Mouse (Mus musculus): ENCODE results near the gene Agpat1. TPM values are rescaled to one million over a fixed set of nuclear protein-coding genes. Genes with fewer than 3 reads are reported as not detected.

Gene Agpat1
- 52.5 and 52.8 TPM in 2 replicates for polyA plus RNA-seq (2016; fragmentation: Nextera tagmentation; extraction: Ambion mirVana)

GRCm38 (mm10) chr17:34604061-34604508 lies at the start of gene Agpat1:
Gene Agpat1 (plus strand): TSS chr17:34604262.
- ATAC-seq (ENCODE audit: insufficient number of reproducible peaks, low FRiP score) = peak; percentile 91
- H3K4me3 ChIP-seq = peak within 1 kb of the TSS; percentile 69
- H3K4me1 ChIP-seq (replicated peaks) = peaks cover 51% of the 10 kb centered on the region
- H3K9me3 ChIP-seq (replicated peaks) = no peaks in the 10 kb centered on the region
- peak within 1 kb of the TSS; percentile 92 for H3K4me2 ChIP-seq
- H3K9ac ChIP-seq = peak within 1 kb of the TSS; percentile 87
- H3K27ac ChIP-seq (ENCODE audit: poor library complexity, severe bottlenecking) = peak within 1 kb of the TSS; percentile 90
- peaks cover 31% of the 10 kb centered on the region for H3K36me3 ChIP-seq
- WGBS = under 1% methylated on average over 30 of the region's 35 CpGs
- no peaks in the 10 kb centered on the region for H3K27me3 ChIP-seq (replicated peaks)

DNA sequence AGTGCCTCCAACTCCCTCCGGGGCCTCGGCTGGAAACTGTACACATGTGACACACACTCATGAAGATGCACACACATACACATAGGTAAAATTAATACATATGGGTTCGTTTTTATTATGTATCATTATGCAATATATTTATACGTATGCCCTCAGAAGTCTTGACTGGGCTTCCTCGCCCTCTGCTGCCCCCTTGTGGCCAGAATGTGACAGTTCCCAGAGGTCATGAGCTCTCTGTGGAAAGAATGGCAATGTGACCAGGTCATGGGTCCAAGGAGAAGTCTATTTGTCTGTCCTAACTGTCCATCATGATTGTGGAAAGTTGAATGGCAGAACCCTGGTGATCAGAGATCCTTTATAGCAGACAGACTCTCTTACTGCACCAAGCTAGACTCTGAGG lies 48.6 kb upstream of the Agpat1 start:
- Histone ChIP-seq H3K4me1 (replicated peaks) (no peaks in the 10 kb centered on the region), H3K27ac (ENCODE audit: poor library complexity, severe bottlenecking) (no peak overlapping the region), H3K4me3 (no peak overlapping the region), H3K9me3 (replicated peaks) (no peaks in the 10 kb centered on the region), H3K9ac (no peak overlapping the region), H3K4me2 (no peak overlapping the region), H3K27me3 (replicated peaks) (no peaks in the 10 kb centered on the region), H3K36me3 (no peaks in the 10 kb centered on the region)
- WGBS = 24% methylated on average over 5 of the region's 5 CpGs
- peak; percentile 61; the same call in 1 of the 2 replicates for ATAC-seq (ENCODE audit: insufficient number of reproducible peaks, low FRiP score)

DNA sequence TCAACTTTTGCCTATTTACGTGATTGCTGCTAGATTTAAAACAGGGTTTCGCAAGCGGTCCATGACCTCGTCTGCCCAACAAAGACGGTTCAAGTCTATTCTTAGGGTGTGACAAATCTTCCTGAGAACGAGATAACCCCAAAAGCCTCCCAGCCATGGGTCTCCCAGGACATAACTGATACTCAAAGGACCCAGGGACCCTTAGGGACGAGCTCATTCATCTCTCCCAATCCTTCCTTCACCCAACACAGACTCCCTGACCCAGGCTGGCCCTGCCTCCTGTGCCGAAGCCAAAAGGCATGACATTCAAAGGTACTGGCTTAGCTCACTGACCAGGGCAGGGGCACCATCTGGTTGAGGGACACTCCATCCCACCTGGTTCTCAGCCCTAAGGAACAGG lies 47.7 kb upstream of the Agpat1 start:
- ATAC-seq (ENCODE audit: insufficient number of reproducible peaks, low FRiP score) = no peak
- H3K27ac ChIP-seq (ENCODE audit: poor library complexity, severe bottlenecking) = no peak overlapping the region
- no peaks in the 10 kb centered on the region for H3K4me1 ChIP-seq (replicated peaks)
- no peak overlapping the region for H3K4me3 ChIP-seq
- H3K4me2 ChIP-seq = no peak overlapping the region
- H3K9ac ChIP-seq = no peak overlapping the region
- H3K9me3 ChIP-seq (replicated peaks) = no peaks in the 10 kb centered on the region
- no peaks in the 10 kb centered on the region for H3K36me3 ChIP-seq
- 65% methylated on average over 8 of the region's 8 CpGs for WGBS
- H3K27me3 ChIP-seq (replicated peaks) = no peaks in the 10 kb centered on the region

GRCm38 (mm10) chr17:34557411-34557810 lies 46.7 kb upstream of the Agpat1 start:
- ATAC-seq (ENCODE audit: insufficient number of reproducible peaks, low FRiP score) = no peak
- Histone ChIP-seq H3K27ac (ENCODE audit: poor library complexity, severe bottlenecking) (no peak overlapping the region), H3K4me3 (no peak overlapping the region), H3K36me3 (no peaks in the 10 kb centered on the region), H3K4me2 (no peak overlapping the region), H3K9ac (no peak overlapping the region), H3K4me1 (replicated peaks) (no peaks in the 10 kb centered on the region), H3K9me3 (replicated peaks) (no peaks in the 10 kb centered on the region), H3K27me3 (replicated peaks) (no peaks in the 10 kb centered on the region)
- WGBS = 71% methylated on average over 11 of the region's 11 CpGs

DNA sequence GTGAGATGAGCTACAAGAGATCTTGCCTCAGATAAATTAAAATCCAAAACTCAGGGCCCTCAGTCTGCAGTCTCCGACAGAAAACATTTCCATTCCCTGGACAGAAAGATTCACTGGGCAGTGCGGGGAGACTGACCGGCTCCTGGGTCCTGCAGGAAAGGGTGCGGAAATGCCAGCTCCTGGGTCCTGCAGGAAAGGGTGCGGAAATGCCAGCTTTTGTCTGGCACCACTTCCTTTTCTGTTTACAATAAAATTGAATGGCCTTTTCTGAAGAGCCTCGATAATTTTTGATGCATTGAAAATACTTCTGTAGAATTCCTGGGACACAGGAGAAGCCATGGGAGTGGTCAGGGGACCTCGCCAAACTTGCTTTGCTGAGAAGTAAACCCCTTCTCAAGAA lies 44.9 kb upstream of the Agpat1 start:
- H3K27ac ChIP-seq (ENCODE audit: poor library complexity, severe bottlenecking) = no peak overlapping the region
- ATAC-seq (ENCODE audit: insufficient number of reproducible peaks, low FRiP score) = no peak
- no peaks in the 10 kb centered on the region for H3K36me3 ChIP-seq
- 79% methylated on average over 7 of the region's 7 CpGs for WGBS
- no peaks in the 10 kb centered on the region for H3K9me3 ChIP-seq (replicated peaks)
- H3K4me2 ChIP-seq = no peak overlapping the region
- no peaks in the 10 kb centered on the region for H3K27me3 ChIP-seq (replicated peaks)
- peaks cover 4% of the 10 kb centered on the region for H3K4me1 ChIP-seq (replicated peaks)
- no peak overlapping the region for H3K4me3 ChIP-seq
- no peak overlapping the region for H3K9ac ChIP-seq

GRCm38 (mm10) chr17:34559895-34560294 lies 44.2 kb upstream of the Agpat1 start:
- Histone ChIP-seq H3K4me3 (no peak overlapping the region), H3K4me2 (no peak overlapping the region), H3K9ac (no peak overlapping the region), H3K36me3 (no peaks in the 10 kb centered on the region), H3K27me3 (replicated peaks) (no peaks in the 10 kb centered on the region), H3K27ac (ENCODE audit: poor library complexity, severe bottlenecking) (no peak overlapping the region), H3K9me3 (replicated peaks) (no peaks in the 10 kb centered on the region), H3K4me1 (replicated peaks) (peaks cover 11% of the 10 kb centered on the region)
- no peak for ATAC-seq (ENCODE audit: insufficient number of reproducible peaks, low FRiP score)
- WGBS = 16% methylated on average over 15 of the region's 15 CpGs

- WGBS = 89% methylated on average over 6 of the region's 6 CpGs
- no peak for ATAC-seq (ENCODE audit: insufficient number of reproducible peaks, low FRiP score)
- no peak overlapping the region for H3K4me2 ChIP-seq
- no peak overlapping the region for H3K4me3 ChIP-seq
- H3K4me1 ChIP-seq (replicated peaks) = peaks cover 12% of the 10 kb centered on the region
- no peaks in the 10 kb centered on the region for H3K27me3 ChIP-seq (replicated peaks)
- no peaks in the 10 kb centered on the region for H3K36me3 ChIP-seq
- H3K9me3 ChIP-seq (replicated peaks) = no peaks in the 10 kb centered on the region
- H3K9ac ChIP-seq = no peak overlapping the region
- H3K27ac ChIP-seq (ENCODE audit: poor library complexity, severe bottlenecking) = no peak overlapping the region
These were observed 43.6 kb upstream of the Agpat1 start for GRCm38 (mm10) chr17:34560438-34560837.

- Histone ChIP-seq H3K4me1 (replicated peaks) (peaks cover 12% of the 10 kb centered on the region), H3K27me3 (replicated peaks) (no peaks in the 10 kb centered on the region), H3K36me3 (no peaks in the 10 kb centered on the region), H3K4me3 (no peak overlapping the region), H3K27ac (ENCODE audit: poor library complexity, severe bottlenecking) (peak overlapping the region; percentile 10; the same call in 1 of the 2 replicates), H3K4me2 (peak overlapping the region; percentile 23; the same call in 1 of the 2 replicates), H3K9me3 (replicated peaks) (no peaks in the 10 kb centered on the region), H3K9ac (no peak overlapping the region)
- no peak for ATAC-seq (ENCODE audit: insufficient number of reproducible peaks, low FRiP score)
- WGBS = 32% methylated on average over 8 of the region's 8 CpGs
These were observed 42.9 kb upstream of the Agpat1 start for GRCm38 (mm10) chr17:34561200-34561599.

GRCm38 (mm10) chr17:34562595-34562994 lies 41.5 kb upstream of the Agpat1 start:
- H3K9me3 ChIP-seq (replicated peaks) = no peaks in the 10 kb centered on the region
- H3K36me3 ChIP-seq = no peaks in the 10 kb centered on the region
- peaks cover 12% of the 10 kb centered on the region for H3K4me1 ChIP-seq (replicated peaks)
- no peak overlapping the region for H3K4me3 ChIP-seq
- no peak for ATAC-seq (ENCODE audit: insufficient number of reproducible peaks, low FRiP score)
- H3K9ac ChIP-seq = no peak overlapping the region
- no peak overlapping the region for H3K27ac ChIP-seq (ENCODE audit: poor library complexity, severe bottlenecking)
- H3K4me2 ChIP-seq = no peak overlapping the region
- WGBS = 55% methylated on average over 3 of the region's 3 CpGs
- peaks cover 8% of the 10 kb centered on the region; the same call in 1 of the 2 replicates for H3K27me3 ChIP-seq (replicated peaks)

DNA sequence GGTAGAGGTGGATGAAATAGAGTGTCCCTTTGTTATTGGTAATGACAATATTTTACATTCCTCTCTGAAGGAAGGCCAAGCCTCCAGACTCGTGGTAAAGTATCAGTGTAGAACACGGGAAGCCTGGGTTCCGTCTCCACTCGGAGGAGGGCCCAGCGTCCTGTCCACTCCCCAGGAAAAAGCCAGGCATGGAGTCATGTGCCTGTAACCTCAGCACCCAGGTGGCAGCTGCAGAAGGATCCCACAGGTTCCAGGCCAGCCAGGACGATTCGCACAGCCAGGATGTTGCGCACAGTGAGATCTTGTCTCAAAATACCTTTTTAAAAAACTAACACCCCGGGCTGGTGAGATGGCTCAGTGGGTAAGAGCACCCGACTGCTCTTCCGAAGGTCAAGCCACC lies 40.7 kb upstream of the Agpat1 start:
- H3K4me2 ChIP-seq = no peak overlapping the region
- no peaks in the 10 kb centered on the region for H3K9me3 ChIP-seq (replicated peaks)
- H3K9ac ChIP-seq = no peak overlapping the region
- peaks cover 11% of the 10 kb centered on the region for H3K27me3 ChIP-seq (replicated peaks)
- H3K27ac ChIP-seq (ENCODE audit: poor library complexity, severe bottlenecking) = no peak overlapping the region
- H3K4me1 ChIP-seq (replicated peaks) = peaks cover 12% of the 10 kb centered on the region
- 59% methylated on average over 11 of the region's 11 CpGs for WGBS
- no peak overlapping the region for H3K4me3 ChIP-seq
- H3K36me3 ChIP-seq = no peaks in the 10 kb centered on the region
- no peak for ATAC-seq (ENCODE audit: insufficient number of reproducible peaks, low FRiP score)

DNA sequence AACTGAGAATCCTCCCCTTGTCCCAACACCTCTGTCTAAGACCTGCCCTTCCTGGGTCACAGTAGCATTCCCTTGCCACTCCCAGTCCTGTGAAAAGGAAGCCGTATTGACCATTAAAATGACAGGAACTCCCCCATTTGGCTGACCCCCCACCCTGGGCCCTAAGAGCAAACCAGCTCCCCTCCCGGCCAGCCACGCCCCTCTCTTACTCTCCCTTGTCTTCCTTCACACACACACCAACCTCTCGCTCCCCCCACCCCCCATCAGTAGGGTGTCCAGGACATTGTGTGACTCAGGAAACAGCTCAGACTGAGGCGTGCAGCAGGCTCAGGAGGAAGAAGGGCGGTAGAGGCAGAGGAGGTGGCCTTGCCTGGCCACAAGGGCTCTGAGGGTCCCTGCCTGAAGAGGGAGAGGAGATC lies 40.0 kb upstream of the Agpat1 start, which contains the start of gene Notch4:
Gene Notch4 (plus strand): TSS at position 266 of the 419 bp plus-strand sequence.
- H3K27me3 ChIP-seq (replicated peaks) = peaks cover 13% of the 10 kb centered on the region
- H3K9me3 ChIP-seq (replicated peaks) = no peaks in the 10 kb centered on the region
- peak within 1 kb of the TSS; percentile 86 for H3K27ac ChIP-seq (ENCODE audit: poor library complexity, severe bottlenecking)
- peak within 1 kb of the TSS; percentile 28 for H3K4me3 ChIP-seq
- WGBS = 6% methylated on average over 6 of the region's 6 CpGs
- H3K4me1 ChIP-seq (replicated peaks) = peaks cover 12% of the 10 kb centered on the region
- H3K9ac ChIP-seq = peak within 1 kb of the TSS; percentile 55
- H3K36me3 ChIP-seq = no peaks in the 10 kb centered on the region
- peak; percentile 71 for ATAC-seq (ENCODE audit: insufficient number of reproducible peaks, low FRiP score)
- H3K4me2 ChIP-seq = peak within 1 kb of the TSS; percentile 62

DNA sequence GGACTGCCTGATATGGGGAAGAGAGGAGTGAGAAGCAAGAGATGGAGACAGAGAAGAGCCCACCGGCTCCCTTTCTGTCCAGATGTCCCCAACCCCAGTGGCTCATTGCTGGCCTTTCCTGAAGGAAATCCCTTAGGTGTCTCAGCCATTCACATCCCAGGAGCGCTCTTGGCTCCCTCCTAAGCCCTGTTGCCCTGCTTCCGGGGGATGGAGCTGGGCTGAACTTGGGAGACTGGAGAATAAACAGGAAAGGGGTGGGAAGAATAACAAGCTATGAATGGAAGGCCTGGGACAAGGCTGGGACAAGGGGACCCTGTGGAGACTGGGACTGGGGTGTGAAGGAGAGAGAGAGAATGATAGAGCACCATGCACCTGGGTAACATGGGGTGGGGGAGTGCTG lies 39.3 kb upstream of the Agpat1 start:
- H3K9ac ChIP-seq = peak overlapping the region; percentile 55
- H3K4me3 ChIP-seq = peak overlapping the region; percentile 28
- H3K4me2 ChIP-seq = peak overlapping the region; percentile 62
- no peaks in the 10 kb centered on the region for H3K36me3 ChIP-seq
- ATAC-seq (ENCODE audit: insufficient number of reproducible peaks, low FRiP score) = peak; percentile 60
- 21% methylated on average over 3 of the region's 3 CpGs for WGBS
- peak overlapping the region; percentile 86 for H3K27ac ChIP-seq (ENCODE audit: poor library complexity, severe bottlenecking)
- no peaks in the 10 kb centered on the region for H3K9me3 ChIP-seq (replicated peaks)
- peaks cover 16% of the 10 kb centered on the region for H3K27me3 ChIP-seq (replicated peaks)
- peaks cover 12% of the 10 kb centered on the region for H3K4me1 ChIP-seq (replicated peaks)

All from heart, embryonic 12.5 days (tissue).